Mouse (Mus musculus): ENCODE data around the gene Crtap.

Crtap gene

GRCm38 (mm10) chr9:114389905-114390748 lies at the start of gene Crtap:
TSS of gene Crtap (minus strand) at chr9:114390675.
- DNase-seq (ENCODE audit: low spot score in 2 of 2): peak; percentile 22 to 40

- DNase-seq (ENCODE audit: low spot score in 2 of 2): no peak
Observed at GRCm38 (mm10) chr9:114435668-114436067, 45.2 kb upstream of the Crtap start.

- DNase-seq (ENCODE audit: low spot score in 2 of 2): no peak
Observed at GRCm38 (mm10) chr9:114428103-114428834, 37.8 kb upstream of the Crtap start.

GRCm38 (mm10) chr9:114427425-114427824 lies 37.0 kb upstream of the Crtap start:
- no peak for DNase-seq (ENCODE audit: low spot score in 2 of 2)

- no peak for DNase-seq (ENCODE audit: low spot score in 2 of 2)
Observed at GRCm38 (mm10) chr9:114426201-114426600, 35.7 kb upstream of the Crtap start.

- no peak for DNase-seq (ENCODE audit: low spot score in 2 of 2)
Observed at GRCm38 (mm10) chr9:114425576-114425975, 35.1 kb upstream of the Crtap start.

- no peak for DNase-seq (ENCODE audit: low spot score in 2 of 2)
Observed at GRCm38 (mm10) chr9:114421797-114422196, 31.3 kb upstream of the Crtap start.

GRCm38 (mm10) chr9:114421045-114421444 lies 30.6 kb upstream of the Crtap start:
- no peak for DNase-seq (ENCODE audit: low spot score in 2 of 2)

GRCm38 (mm10) chr9:114420443-114420842 lies 30.0 kb upstream of the Crtap start:
- DNase-seq (ENCODE audit: low spot score in 2 of 2): no peak

- peak; percentile 19 to 56 for DNase-seq (ENCODE audit: low spot score in 2 of 2)
Observed at GRCm38 (mm10) chr9:114418187-114418586, 27.7 kb upstream of the Crtap start.

- no peak for DNase-seq (ENCODE audit: low spot score in 2 of 2)
Observed at GRCm38 (mm10) chr9:114416646-114417517, 26.4 kb upstream of the Crtap start.

- DNase-seq (ENCODE audit: low spot score in 2 of 2): peak in 1 of 2 experiments; percentile 45
Observed at GRCm38 (mm10) chr9:114415701-114416100, 25.2 kb upstream of the Crtap start.

- no peak for DNase-seq (ENCODE audit: low spot score in 2 of 2)
Observed at GRCm38 (mm10) chr9:114413866-114414265, 23.4 kb upstream of the Crtap start.

GRCm38 (mm10) chr9:114412406-114412805 lies 21.9 kb upstream of the Crtap start:
- no peak for DNase-seq (ENCODE audit: low spot score in 2 of 2)

GRCm38 (mm10) chr9:114411295-114411694 lies 20.8 kb upstream of the Crtap start:
- no peak for DNase-seq (ENCODE audit: low spot score in 2 of 2)

GRCm38 (mm10) chr9:114410313-114410862 lies 19.9 kb upstream of the Crtap start:
- no peak for DNase-seq (ENCODE audit: low spot score in 2 of 2)

- DNase-seq (ENCODE audit: low spot score in 2 of 2): no peak
Observed at GRCm38 (mm10) chr9:114407676-114408075, 17.2 kb upstream of the Crtap start.

- DNase-seq (ENCODE audit: low spot score in 2 of 2): peak in 1 of 2 experiments; percentile 29
Observed at GRCm38 (mm10) chr9:114401685-114402080, 11.2 kb upstream of the Crtap start.

- peak; percentile 49 to 66 for DNase-seq (ENCODE audit: low spot score in 2 of 2)
Observed at GRCm38 (mm10) chr9:114400949-114401684, 10.6 kb upstream of the Crtap start, which contains the start of the genes Glb1 and Tmppe. TSS of gene Glb1 (plus strand) at chr9:114401076. TSS of gene Tmppe (plus strand) at chr9:114401105.

GRCm38 (mm10) chr9:114400588-114400948 lies 10.1 kb upstream of the Crtap start:
- DNase-seq (ENCODE audit: low spot score in 2 of 2): no peak

- DNase-seq (ENCODE audit: low spot score in 2 of 2): no peak
Observed at GRCm38 (mm10) chr9:114399680-114400079, 9.2 kb upstream of the Crtap start.

All from spleen, postnatal 14 days (tissue).